Mouse (Mus musculus) granulocyte monocyte progenitor cell, adult 5-6 weeks (primary cell): ENCODE results near the gene Il10ra. TPM values are rescaled to one million over a fixed set of nuclear protein-coding genes. Genes with fewer than 3 reads are reported as not detected.

ENCODE experiments used
- ATAC-seq: replicated peaks from 2 replicates; pipeline ENCODE4 v1.8.0; 2016; ENCODE audit warnings: mild to moderate bottlenecking, moderate TSS enrichment, inconsistent platforms; ENCODE audit not compliant: poor library complexity, severe bottlenecking
- total RNA-seq, 2 experiments: library from RNA; stranded (forward) in 1 of 2; stranded (reverse) in 1 of 2; fragments of 200-712, 200-1000 nt in 1 of 2; fragments of >200 nt in 1 of 2; fragmentation: Nextera tagmentation in 1 of 2; gene quantifications; 2 replicates each; pipeline ENCODE4 v1.2.3; 2014 to 2017

Gene Il10ra
- total RNA-seq, 2 experiments from 2014 or later: 9.6 to 9.8 TPM

GRCm38 (mm10) chr9:45261872-45262271 lies 7.1 kb downstream of the Il10ra start:
- ATAC-seq: no peak

GRCm38 (mm10) chr9:45261466-45261865 lies 7.5 kb downstream of the Il10ra start:
- ATAC-seq: no peak

GRCm38 (mm10) chr9:45259065-45259464 lies 9.9 kb downstream of the Il10ra start:
- no peak for ATAC-seq

GRCm38 (mm10) chr9:45255967-45256366 lies 13.0 kb downstream of the Il10ra start:
- ATAC-seq: no peak

- ATAC-seq: no peak
Measured at GRCm38 (mm10) chr9:45255431-45255830, 13.5 kb downstream of the Il10ra start.

- ATAC-seq: no peak
Measured at GRCm38 (mm10) chr9:45254605-45255004, 14.3 kb downstream of the Il10ra start.

- no peak for ATAC-seq
Measured at GRCm38 (mm10) chr9:45254021-45254420, 14.9 kb downstream of the Il10ra start.

- peak; percentile 28 for ATAC-seq
Measured at GRCm38 (mm10) chr9:45252395-45252794, 16.6 kb downstream of the Il10ra start.

- no peak for ATAC-seq
Measured at GRCm38 (mm10) chr9:45251990-45252389, 17.0 kb downstream of the Il10ra start.

GRCm38 (mm10) chr9:45251281-45251680 lies 17.7 kb downstream of the Il10ra start:
- no peak; the same call in 1 of the 2 replicates for ATAC-seq

- no peak for ATAC-seq
Measured at GRCm38 (mm10) chr9:45250306-45250705, 18.6 kb downstream of the Il10ra start.

- no peak for ATAC-seq
Measured at GRCm38 (mm10) chr9:45247536-45247935, 21.4 kb downstream of the Il10ra start.

GRCm38 (mm10) chr9:45246060-45246459 lies 22.9 kb downstream of the Il10ra start:
- peak; percentile 91 for ATAC-seq

- ATAC-seq: no peak
Measured at GRCm38 (mm10) chr9:45245432-45245831, 23.5 kb downstream of the Il10ra start.

- ATAC-seq: peak; percentile 56
Measured at GRCm38 (mm10) chr9:45241397-45241796, 27.6 kb downstream of the Il10ra start.

GRCm38 (mm10) chr9:45236744-45237143 lies 32.2 kb downstream of the Il10ra start:
- no peak for ATAC-seq

GRCm38 (mm10) chr9:45235668-45236227 lies 33.2 kb downstream of the Il10ra start:
- ATAC-seq: peak; percentile 76

GRCm38 (mm10) chr9:45229359-45229758 lies 39.6 kb downstream of the Il10ra start:
- no peak for ATAC-seq

- ATAC-seq: peak; percentile 59
Measured at GRCm38 (mm10) chr9:45221567-45221966, 47.4 kb downstream of the Il10ra start.

- no peak for ATAC-seq
Measured at GRCm38 (mm10) chr9:45219644-45220043, 49.3 kb downstream of the Il10ra start.

GRCm38 (mm10) chr9:45215526-45216179 lies 53.3 kb downstream of the Il10ra start:
- no peak for ATAC-seq

- no peak for ATAC-seq
Measured at GRCm38 (mm10) chr9:45212001-45212400, 56.9 kb downstream of the Il10ra start.
